Mouse (Mus musculus): ENCODE results near the gene Gm28171.
"Not testable (repeated sequence)": the region's sequence is repeated elsewhere in the genome, so short reads cannot be mapped to it uniquely, and the experiment has no call there.

Gene Gm28171

GRCm38 (mm10) chrY:5793095-5793494 lies at the start of gene Gm28171:
Gene Gm28171, plus strand, starts transcription at chrY:5793395.
- not testable (repeated sequence) for DNase-seq

All from kidney, adult 18-20 months (tissue).